Mouse (Mus musculus): ENCODE results near the gene 1810009A15Rik.
A peak's percentile ranks its signal among the peaks of the same experiment; 100 is the strongest.
"Not testable (repeated sequence)": the region's sequence is repeated elsewhere in the genome, so short reads cannot be mapped to it uniquely, and the experiment has no call there.

The 1810009A15Rik gene

DNA sequence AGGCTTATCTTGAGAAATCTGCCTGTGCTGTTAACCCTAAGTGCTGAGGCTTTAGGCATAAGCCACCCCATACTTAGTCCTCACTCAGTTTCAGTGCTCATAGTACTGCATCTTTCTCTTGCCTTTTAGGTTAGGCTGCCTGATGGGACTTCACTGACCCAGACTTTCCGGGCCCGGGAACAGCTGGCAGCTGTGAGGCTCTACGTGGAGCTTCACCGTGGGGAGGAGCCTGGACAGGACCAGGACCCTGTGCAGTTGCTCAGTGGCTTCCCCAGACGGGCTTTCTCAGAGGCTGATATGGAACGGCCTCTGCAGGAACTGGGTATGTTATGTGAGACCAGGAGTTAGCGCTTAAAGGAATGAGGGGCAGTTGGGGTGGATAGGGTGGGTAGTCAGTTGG, 13.6 kb upstream of the 1810009A15Rik start:
- DNase-seq (ENCODE audit: low read depth, low spot score), result no peak

DNA sequence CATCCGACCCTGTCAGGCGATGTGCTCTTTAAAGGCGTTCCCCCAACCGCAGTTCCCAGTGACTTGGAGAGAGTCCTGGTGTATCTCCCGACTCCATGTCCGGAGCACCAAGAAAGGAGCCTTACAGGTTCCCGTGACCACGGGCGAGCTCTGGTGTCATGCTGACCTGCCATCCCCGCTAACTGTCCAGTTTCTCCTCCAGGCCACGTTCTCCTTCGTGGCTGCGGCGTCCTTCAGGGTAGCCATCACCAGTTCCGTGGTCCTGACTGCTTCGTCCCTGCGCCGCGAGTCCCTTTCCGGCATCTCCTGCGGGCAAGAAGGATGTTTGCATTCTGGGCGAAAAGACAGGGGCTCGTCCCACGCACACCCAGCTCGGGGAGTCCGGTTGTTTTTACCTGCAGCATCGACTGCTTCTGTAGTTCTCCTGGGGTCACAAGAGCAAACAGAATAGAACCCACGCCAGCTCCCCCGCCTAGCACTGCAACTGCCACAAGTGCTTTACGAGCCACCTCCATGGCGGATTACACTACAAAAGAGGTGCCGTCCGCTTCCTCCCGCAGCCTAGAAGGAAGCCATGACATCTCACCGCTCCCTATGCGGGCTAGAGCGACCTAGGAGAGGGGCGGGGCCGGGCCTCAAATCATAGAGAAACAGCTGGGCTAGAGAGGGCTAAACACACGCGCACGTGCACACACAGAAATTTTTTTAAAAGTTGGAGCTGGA, 8.2 kb upstream of the 1810009A15Rik start, which contains the start of gene Uqcc3:
Gene Uqcc3, minus strand, starts transcription at position 613 of the 723 bp plus-strand sequence.
- peak; percentile 92 for DNase-seq (ENCODE audit: low read depth, low spot score)

DNA sequence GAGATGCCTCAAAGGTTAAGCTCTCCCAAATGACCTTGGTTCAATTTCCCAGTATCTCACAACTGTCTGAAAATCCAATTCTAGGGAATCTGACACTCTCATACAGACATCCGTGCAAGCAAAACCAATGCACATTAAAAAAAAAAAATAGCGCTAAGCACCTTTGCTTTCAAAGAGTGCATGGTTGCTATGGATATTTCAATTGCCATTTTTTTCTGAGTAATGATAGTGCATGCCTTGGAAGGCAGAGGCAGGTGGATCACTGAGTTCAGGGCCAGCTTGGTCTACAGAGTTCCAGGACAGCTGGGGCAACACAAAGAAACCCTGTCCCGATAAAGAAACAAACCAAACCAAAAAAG, 7.6 kb upstream of the 1810009A15Rik start:
- DNase-seq (ENCODE audit: low read depth, low spot score), result no peak

DNA sequence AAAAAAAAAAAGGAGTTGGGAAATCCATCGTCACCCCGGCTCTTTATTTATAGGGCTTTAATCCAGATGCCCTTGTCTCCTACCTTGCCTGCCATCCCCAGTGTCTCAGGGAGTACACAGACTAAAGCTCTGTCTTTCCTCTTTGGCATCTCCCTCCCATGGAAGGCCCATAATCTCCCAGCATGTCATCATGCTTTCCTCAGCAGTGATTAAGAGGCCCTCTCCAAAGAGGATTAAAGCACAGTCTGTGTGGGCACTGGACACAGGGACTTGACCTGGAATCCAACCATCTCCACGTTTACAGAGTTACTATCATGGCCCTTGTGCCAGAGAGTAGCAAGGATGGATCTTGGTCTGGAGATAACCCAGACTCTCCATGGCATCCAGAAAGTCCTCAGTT, 5.0 kb upstream of the 1810009A15Rik start, which contains the start of the genes Lbhd1 and Gm49403:
Gene Lbhd1, plus strand, starts transcription at position 117 of the 400 bp plus-strand sequence.
Gene Gm49403, plus strand, starts transcription at position 315 of the 400 bp plus-strand sequence.
- no peak for DNase-seq (ENCODE audit: low read depth, low spot score)

DNA sequence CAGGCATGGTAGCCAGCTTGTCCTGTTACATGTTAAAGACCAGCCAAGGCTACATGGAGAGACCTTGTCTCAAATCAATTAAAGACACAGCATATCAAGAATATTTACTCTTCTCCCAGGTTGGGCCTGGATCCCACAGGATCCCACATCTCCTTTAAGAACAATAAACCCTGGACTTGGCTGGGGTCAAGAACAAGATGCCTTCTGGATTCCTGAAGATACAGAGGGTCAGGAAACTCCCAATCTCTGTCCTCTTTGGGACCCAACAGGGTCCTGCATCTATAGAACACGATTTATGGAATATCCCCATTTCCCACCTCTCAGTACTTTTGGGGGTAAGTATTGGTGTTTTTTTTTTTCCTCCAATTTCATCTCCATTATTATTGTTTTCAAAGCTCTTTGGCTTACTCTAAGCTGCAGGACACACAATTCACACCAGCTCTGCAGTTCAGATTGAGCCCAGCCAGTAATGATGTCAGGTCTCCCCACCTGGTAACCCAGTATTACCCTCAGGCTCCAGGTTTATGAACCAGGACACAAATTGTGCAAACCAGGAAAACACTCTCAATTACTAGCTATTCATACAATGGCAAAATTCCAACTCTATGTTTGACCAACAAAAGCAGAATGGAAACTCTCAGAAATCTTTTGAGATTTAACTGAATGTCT, 1.6 kb upstream of the 1810009A15Rik start:
- DNase-seq (ENCODE audit: low read depth, low spot score), result no peak

DNA sequence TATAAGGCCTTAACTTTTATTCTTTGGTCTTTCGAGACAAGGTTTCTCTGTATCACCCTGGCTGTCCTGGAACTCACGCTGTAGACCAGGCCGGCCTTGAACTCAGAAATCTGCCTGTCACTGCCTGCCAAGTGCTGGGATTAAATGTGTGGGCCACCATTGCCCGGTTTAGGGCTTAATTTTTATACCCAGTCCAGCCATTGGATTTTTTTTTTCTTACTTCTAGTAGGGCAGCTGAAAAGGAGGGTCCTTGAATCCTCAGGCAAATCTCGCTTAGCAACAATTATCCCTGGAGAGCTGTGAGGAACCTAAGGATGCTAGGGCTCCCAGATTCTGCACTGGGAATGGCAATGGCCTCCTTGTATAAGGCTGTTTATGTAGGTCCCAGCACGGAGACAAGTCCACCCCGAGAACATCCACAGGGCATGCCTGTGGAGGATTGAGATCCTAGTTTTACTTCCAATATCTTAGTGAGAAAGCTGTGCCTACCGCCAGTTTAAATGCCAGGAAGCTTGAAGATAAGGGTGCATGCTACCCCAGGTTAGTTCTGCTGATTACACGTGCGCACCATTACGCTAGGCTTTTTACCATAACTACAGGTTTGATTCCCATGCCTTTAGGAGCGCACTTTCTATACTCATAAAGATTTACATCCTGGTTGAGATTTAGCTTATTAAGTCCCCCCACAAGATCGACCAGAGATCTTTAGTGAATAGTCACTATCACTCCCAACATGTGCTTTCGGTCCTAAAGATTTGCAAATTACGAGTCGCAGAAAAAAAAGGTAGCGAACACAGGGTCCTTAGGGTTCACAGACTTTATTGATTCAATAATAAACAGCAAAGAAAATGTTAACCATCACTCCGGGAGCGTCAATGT, 829 bp upstream of the 1810009A15Rik start:
- DNase-seq (ENCODE audit: low read depth, low spot score), result no peak

DNA sequence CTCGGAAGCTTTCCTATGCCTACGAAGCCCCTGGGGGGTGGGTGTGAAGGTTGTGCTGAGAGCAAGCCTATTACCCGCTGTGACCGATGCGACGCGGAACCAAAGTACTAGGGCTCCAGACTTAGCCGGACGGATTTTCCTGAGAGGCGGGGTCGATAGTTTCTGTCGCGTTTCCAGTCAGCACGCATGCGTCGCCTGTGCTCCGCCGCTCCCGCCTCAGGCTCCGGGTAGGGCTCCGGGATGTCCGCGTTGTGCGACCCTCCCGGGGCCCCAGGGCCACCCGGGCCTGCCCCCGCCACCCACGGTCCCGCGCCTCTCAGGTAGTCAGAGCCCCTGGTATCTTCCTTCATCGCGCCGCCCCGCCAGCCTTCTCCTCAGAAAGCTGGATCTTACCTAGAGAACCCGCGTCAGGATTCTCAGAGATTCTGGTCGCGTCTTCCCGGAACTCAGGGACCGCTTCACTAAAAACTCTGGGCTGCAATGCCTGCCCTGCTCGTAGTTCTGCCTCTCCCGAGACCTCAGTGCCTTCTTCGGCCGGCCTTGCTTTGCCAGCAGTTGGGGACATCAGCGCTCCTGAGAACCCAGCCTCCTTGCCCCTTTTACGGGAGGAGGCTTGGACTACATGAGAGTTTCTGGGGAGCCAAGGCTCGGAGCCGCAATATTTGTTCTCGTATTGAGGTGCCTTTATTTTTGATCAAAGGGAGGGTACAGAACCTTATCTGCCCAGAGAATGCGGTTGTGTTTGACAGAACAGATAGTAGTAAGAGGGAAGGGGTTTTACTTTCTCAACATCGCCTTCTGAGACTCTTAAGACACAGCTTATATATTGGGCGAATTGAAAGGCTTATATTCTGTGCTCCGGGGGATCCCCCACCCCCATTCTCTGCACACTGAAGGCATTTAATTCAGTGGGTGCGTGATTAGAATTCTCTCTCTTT, 4.4 kb downstream of the 1810009A15Rik start, which contains the start of gene Ints5:
Gene Ints5, plus strand, starts transcription at position 177 of the 938 bp plus-strand sequence.
- peak; percentile 88 for DNase-seq (ENCODE audit: low read depth, low spot score)

DNA sequence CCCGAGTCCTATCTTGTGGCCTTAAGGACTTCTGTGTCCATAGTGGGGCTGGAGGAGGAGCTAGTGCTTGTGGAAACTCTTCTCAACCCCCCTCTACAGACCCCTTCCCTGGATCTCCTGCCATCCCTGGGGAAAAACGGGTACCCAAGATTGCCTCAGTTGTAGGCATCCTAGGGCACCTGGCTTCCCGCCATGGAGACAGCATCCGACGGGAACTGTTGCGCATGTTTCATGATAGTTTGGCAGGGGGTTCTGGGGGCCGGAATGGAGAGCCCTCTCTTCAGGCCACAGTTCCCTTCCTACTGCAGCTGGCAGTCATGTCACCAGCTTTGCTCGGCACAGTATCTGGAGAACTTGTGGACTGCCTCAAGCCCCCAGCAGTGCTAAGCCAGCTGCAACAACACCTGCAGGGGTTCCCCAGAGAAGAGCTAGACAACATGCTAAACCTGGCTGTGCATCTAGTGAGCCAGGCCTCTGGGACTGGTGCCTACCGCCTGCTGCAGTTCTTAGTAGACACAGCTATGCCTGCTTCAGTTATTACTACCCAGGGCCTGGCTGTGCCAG, 6.8 kb downstream of the 1810009A15Rik start:
- no peak for DNase-seq (ENCODE audit: low read depth, low spot score)

DNA sequence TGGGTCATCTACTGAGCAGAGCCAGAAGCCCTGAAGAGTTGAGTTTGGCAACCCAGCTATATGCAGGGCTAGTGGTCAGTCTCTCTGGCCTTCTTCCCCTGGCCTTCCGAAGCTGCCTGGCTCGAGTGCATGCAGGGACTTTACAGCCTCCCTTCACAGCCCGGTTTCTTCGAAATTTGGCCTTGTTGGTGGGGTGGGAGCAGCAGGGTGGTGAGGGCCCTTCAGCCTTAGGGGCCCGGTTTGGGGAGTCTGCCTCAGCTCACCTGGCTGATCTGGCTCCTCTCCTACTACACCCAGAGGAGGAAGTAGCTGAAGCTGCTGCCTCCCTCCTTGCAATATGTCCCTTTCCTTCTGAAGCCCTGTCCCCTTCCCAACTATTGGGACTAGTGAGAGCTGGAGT, 7.6 kb downstream of the 1810009A15Rik start:
- DNase-seq (ENCODE audit: low read depth, low spot score), result not testable (repeated sequence)

DNA sequence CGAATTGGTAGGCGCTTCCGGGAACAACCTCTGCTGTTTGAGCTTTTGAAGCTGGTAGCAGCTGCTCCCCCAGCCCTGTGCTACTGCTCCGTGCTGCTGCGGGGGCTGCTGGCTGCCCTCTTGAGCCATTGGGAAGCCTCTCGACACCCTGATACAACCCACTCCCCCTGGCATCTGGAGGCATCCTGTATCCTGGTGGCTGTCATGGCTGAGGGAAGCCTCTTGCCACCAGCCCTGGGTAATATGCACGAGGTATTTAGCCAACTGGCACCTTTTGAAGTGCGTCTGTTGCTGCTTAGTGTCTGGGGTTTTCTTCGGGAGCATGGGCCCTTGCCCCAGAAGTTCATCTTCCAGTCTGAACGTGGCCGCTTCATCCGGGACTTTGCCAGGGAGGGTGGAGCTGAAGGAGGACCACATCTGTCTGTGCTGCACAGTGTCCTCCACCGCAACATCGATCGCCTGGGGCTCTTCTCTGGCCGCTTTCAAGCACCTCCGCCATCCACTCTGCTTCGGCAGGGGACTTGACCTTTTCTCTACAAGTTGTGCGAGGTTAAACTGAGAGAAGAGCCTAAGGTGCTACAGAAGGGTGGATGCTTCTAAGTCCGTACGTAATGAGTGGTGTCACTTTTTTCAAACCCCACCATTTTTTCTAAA, 8.7 kb downstream of the 1810009A15Rik start:
- DNase-seq (ENCODE audit: low read depth, low spot score), result not testable (repeated sequence)

DNA sequence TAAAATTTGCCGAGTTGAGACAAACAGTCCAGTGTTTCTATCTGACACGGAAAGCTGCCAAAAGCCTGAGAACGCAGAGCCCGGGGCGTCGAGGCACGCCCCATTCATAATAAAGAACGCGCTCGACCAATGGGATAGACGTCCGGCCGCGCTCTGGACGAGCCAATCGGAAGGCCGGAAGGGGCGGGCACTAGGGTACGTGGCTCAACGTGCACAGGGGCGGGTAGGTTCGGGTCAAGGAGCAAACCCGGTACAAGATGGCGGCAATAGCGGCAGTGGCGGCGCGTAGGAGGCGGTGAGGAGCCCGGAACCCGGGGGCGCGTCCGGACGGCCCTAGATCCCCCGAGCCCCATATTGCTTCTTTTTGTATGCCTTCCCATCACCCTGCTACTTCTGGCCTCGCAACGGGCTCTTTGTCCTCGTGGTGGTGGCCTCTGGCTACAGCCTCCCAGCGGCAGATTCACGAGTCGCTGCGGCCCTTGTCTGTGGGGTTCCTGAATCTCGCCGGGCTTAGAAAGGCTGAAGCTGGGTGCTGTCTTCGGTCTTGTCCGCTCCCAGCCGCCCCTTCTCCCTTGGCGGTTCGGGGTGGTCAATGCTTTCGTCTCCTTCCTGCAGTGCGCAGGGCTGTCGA, 9.3 kb downstream of the 1810009A15Rik start, which contains the start of gene Ganab:
Gene Ganab, plus strand, starts transcription at position 207 of the 631 bp plus-strand sequence.
- peak; percentile 98 for DNase-seq (ENCODE audit: low read depth, low spot score)

DNA sequence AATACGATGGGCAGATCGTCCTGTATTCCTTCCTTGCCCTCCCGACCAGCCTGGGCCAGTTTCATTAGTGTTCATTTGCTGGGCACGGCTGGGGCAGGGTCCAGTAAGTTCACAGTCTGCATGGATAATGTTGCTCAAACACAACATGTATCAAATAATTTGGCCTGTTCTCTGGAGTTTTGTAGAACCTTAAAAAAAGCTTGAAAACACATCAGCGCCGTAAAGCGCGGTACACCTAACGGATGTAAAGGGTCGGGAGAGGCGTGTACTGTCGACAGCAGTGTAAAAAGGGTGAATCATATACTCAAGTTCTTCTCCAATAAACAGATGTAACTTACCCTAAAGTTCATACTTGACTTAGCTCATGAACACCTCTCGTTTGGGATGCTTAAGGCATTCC, 9.9 kb downstream of the 1810009A15Rik start:
- DNase-seq (ENCODE audit: low read depth, low spot score), result peak; percentile 38

DNA sequence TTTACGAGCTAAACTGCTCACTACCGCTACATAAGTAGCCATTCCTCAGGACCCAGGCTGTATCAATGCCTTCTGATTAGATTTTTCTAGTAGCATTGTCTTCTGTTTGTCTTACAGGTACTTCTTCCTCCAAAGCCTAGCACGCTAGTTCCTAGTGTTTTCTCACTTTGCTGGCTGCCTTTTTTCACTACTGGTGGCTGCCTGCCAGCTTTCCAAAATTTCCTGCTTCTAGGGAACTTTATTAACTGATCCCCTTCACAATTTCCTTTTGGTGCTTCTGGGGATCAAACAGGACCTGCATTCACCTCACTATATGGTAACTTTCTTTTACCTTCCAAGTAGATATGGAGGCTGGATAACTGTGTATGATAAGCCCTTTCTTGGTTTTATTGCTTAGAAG, 10.4 kb downstream of the 1810009A15Rik start:
- DNase-seq (ENCODE audit: low read depth, low spot score), result no peak

DNA sequence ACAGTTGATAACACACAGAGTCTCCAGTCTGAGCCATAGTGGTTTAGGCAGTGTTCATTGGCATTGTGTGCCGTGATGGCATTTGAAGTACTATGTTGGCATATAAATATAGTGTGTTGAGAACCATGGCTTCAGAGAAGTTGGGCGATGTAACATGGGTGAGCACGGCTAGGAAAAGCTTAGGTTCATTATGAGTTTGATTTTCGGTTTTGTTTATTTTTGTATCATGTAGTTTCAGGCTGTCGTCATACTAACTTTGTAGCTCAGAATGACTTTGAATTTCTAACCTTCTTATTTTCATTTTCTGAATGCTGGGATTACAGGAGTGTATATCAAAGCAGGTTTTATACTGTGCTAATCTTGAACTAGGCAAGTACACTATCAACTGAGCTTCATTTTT, 14.8 kb downstream of the 1810009A15Rik start:
- DNase-seq (ENCODE audit: low read depth, low spot score), result no peak

DNA sequence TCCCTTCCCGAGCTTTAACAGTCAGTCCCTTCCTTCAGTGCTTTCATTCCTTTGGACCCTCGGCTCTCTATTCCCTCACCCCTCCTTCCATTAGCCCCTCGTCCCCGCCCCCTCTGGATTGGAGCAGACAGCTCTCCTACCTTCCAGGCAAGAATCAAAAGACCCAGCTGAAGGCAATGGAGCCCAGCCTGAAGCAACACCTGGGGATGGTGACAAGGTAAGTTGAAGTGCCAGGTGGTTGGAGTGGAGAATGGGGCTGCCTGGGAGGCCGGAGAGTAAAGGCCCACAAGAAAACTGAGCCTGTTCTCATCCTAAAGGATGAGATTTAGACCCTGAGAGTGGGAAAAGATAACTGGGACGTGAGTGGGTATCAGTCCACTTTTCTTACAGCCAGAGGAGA, 19.9 kb downstream of the 1810009A15Rik start:
- no peak for DNase-seq (ENCODE audit: low read depth, low spot score)

DNA sequence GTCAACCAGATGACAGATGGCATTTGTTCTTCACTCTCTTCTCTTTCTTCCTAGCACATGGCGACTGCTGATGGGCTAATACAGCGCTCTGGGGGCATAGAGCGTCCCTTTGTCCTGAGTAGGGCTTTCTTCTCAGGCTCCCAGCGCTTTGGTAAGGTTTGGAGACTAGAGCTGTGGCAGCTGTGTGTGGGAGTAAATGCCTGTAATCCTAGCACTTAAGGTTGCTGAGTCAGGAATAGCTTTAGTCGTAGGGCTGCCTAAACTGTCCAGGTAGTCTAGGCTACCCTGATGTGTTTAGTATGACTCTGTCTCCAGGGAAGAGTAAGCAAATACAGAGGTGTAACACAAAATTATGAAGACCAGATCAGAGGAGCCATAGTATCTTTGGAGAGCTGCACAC, 23.2 kb downstream of the 1810009A15Rik start:
- DNase-seq (ENCODE audit: low read depth, low spot score), result no peak

DNA sequence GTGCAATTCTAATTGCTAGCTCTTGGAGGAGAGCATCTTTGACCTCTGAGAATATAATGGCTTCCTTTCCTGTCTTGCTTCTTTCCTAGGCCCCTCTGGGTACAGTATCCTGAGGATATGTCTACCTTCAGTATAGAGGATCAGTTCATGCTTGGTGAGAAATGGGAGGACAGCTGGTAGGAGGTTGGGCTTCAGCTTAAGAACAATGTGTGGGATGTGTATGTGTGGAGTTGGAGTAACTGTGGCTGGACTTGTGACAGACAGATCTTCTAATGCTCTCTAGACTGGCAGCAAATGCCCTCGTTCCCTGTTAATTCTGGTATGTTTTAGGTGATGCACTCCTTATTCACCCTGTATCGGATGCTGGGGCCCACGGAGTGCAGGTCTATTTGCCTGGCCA, 25.6 kb downstream of the 1810009A15Rik start:
- DNase-seq (ENCODE audit: low read depth, low spot score), result no peak

DNA sequence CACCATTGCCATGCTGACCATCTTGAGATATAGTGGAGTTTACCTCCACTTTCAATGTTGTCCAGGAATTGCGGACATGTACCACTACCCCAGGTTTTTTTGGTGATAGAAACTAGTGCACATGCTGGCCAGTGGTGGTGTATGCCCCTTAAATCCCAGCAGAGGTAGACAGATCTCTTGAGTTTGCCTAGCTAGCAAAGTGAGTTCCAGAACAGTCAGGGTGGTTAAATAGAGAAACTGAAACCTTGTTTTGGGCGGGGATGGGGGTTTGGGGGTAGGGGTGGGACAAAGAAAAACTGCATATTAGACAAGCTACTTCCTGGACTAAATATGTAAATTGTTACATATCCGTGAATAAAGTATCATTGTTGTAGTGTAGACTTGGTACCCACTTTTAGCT, 30.3 kb downstream of the 1810009A15Rik start:
- peak; percentile 47 for DNase-seq (ENCODE audit: low read depth, low spot score)

DNA sequence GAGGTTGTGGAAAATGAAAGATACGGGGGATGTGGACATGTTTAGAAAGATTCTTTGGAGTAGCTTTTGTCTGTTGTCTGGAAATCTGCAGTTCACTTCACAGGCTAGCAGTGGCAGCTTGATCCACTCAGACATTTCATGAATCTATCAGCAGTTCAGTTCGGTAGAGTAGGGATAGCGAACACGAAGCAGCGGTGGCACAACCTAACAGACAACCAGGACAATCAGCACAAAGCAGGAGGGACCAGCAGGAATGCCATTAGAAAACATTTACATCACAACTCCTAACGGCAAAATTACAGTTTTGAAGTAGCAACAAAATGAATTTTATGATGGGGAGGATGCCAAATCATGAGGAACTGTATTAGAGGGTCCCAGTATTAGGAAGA, 31.0 kb downstream of the 1810009A15Rik start:
- DNase-seq (ENCODE audit: low read depth, low spot score), result no peak
